Mouse (Mus musculus) erythroblast, embryonic 14.5 days (primary cell): ENCODE data around the gene Btbd9.

Source experiments
- GATA1 ChIP-seq: IDR thresholded peaks from 2 replicates; pipeline ENCODE4 v1.6.1; 2012; ENCODE audit warnings: low read length, inconsistent platforms, mixed read lengths
- TAL1 ChIP-seq: IDR thresholded peaks from 3 replicates; pipeline ENCODE4 v1.6.1; 2012; ENCODE audit warnings: low read length, inconsistent platforms, mixed read lengths

- TF ChIP-seq GATA1: no peak
- no peak for TF ChIP-seq TAL1
These were observed 98.1 kb downstream of the Btbd9 start for GRCm38 (mm10) chr17:30478181-30478580.
